Mouse (Mus musculus) CH12.LX (cell line): ENCODE results near the gene Zbtb5. TPM values are rescaled to one million over a fixed set of nuclear protein-coding genes. Genes with fewer than 3 reads are reported as not detected.

ENCODE experiments used
- DNase-seq: peaks from one replicate; pipeline ENCODE4 v3.0.0-alpha.2; 2013; ENCODE audit errors: extremely low read depth
- H3K27ac ChIP-seq: 2 replicates; pipeline ENCODE4 v1.5.1; 2012; ENCODE audit warnings: low read depth, mild to moderate bottlenecking, control low read depth, moderate library complexity; ENCODE audit not compliant: insufficient read depth
- H3K27me3 ChIP-seq: replicated peaks from 2 replicates; pipeline ENCODE3; 2012; ENCODE audit warnings: inconsistent platforms
- H3K36me3 ChIP-seq, 2 experiments: replicated peaks in 1 of 2; 2 replicates each; pipeline versions ENCODE3 to v1.6.1; 2012; ENCODE audit warnings: inconsistent platforms in 1 of 2, low read length in 1 of 2, mild to moderate bottlenecking in 1 of 2, mixed read lengths in 1 of 2, moderate library complexity in 1 of 2; ENCODE audit not compliant: control insufficient read depth in 1 of 2, insufficient read depth in 1 of 2
- H3K4me1 ChIP-seq, 2 experiments: 2 replicates each; pipeline ENCODE4 v1.6.1; 2012; ENCODE audit warnings: inconsistent platforms in 1 of 2, moderate library complexity in 1 of 2; ENCODE audit not compliant: insufficient read depth in 2 of 2, control insufficient read depth in 1 of 2
- H3K4me2 ChIP-seq: 2 replicates; pipeline ENCODE4 v1.6.1; 2012; ENCODE audit warnings: low read depth, mild to moderate bottlenecking, control low read depth; ENCODE audit not compliant: poor library complexity, insufficient read depth, severe bottlenecking
- H3K4me3 ChIP-seq, 3 experiments: fragments of 150-350 bp in 1 of 3; sonication (generic) in 1 of 3; replicated peaks in 1 of 3; 2 replicates each; pipeline versions ENCODE3 to v1.5.1; 2011 to 2012; ENCODE audit warnings: low read depth in 2 of 3, low read length in 2 of 3, mild to moderate bottlenecking in 2 of 3, moderate library complexity in 2 of 3, control low read depth in 1 of 3, improper control_type of control experiment in 1 of 3, inconsistent platforms in 1 of 3, mixed read lengths in 1 of 3; ENCODE audit not compliant: poor library complexity in 1 of 3
- H3K79me2 ChIP-seq: replicated peaks from 2 replicates; pipeline ENCODE4 v1.6.1; 2012; ENCODE audit warnings: mild to moderate bottlenecking, moderate library complexity; ENCODE audit not compliant: control insufficient read depth, poor library complexity, insufficient read depth, severe bottlenecking; ENCODE audit errors: extremely low read depth
- H3K9ac ChIP-seq: 2 replicates; pipeline ENCODE4 v1.6.1; 2012; ENCODE audit warnings: low read depth, mild to moderate bottlenecking, control low read depth, moderate library complexity; ENCODE audit not compliant: insufficient read depth
- H3K9me3 ChIP-seq: replicated peaks from 2 replicates; pipeline ENCODE3; 2012; ENCODE audit warnings: low read length, inconsistent platforms, mixed read lengths
- BHLHE40 ChIP-seq: IDR thresholded peaks from 2 replicates; pipeline ENCODE4 v1.6.1; 2011; ENCODE audit warnings: mild to moderate bottlenecking, low read depth, low read length, improper control_type of control experiment
- CHD2 ChIP-seq: IDR thresholded peaks from 2 replicates; pipeline ENCODE4 v1.6.1; 2011; ENCODE audit warnings: low read length, improper control_type of control experiment
- ELF1 ChIP-seq: IDR thresholded peaks from 2 replicates; pipeline ENCODE4 v1.6.1; 2014; ENCODE audit warnings: low read depth, mild to moderate bottlenecking, inconsistent platforms, low read length, improper control_type of control experiment
- EP300 ChIP-seq: IDR thresholded peaks from 2 replicates; pipeline ENCODE4 v1.6.1; 2011; ENCODE audit warnings: low read length, improper control_type of control experiment
- ETS1 ChIP-seq: conservative IDR thresholded peaks from 2 replicates; pipeline ENCODE4 v1.6.1; 2012; ENCODE audit warnings: low read depth, mild to moderate bottlenecking, inconsistent platforms, low read length, improper control_type of control experiment, moderate library complexity
- GABPA ChIP-seq: IDR thresholded peaks from 2 replicates; pipeline ENCODE4 v1.6.1; 2012; ENCODE audit warnings: low read depth, low read length, improper control_type of control experiment, inconsistent platforms; ENCODE audit not compliant: insufficient replicate concordance
- IRF4 ChIP-seq: IDR thresholded peaks from 2 replicates; pipeline ENCODE4 v1.6.1; 2014; ENCODE audit warnings: low read depth, mild to moderate bottlenecking, inconsistent platforms, low read length, improper control_type of control experiment
- JUND ChIP-seq: conservative IDR thresholded peaks from 2 replicates; pipeline ENCODE4 v1.6.1; 2011; ENCODE audit warnings: low read depth, low read length, improper control_type of control experiment
- KAT2A ChIP-seq: IDR thresholded peaks from 2 replicates; pipeline ENCODE4 v1.6.1; 2012; ENCODE audit warnings: low read length, improper control_type of control experiment, inconsistent platforms; ENCODE audit not compliant: insufficient replicate concordance
- MAFK ChIP-seq: IDR thresholded peaks from 2 replicates; pipeline ENCODE4 v1.6.1; 2011; ENCODE audit warnings: low read length, improper control_type of control experiment; ENCODE audit not compliant: insufficient replicate concordance
- MAX ChIP-seq: IDR thresholded peaks from 2 replicates; pipeline ENCODE4 v1.6.1; 2011; ENCODE audit warnings: low read length, improper control_type of control experiment
- MEF2A ChIP-seq: IDR thresholded peaks from 2 replicates; pipeline ENCODE4 v1.6.1; 2014; ENCODE audit warnings: low read depth, mild to moderate bottlenecking, inconsistent platforms, low read length, improper control_type of control experiment, borderline replicate concordance
- NRF1 ChIP-seq: IDR thresholded peaks from 2 replicates; pipeline ENCODE4 v1.6.1; 2014; ENCODE audit warnings: low read depth, mild to moderate bottlenecking, inconsistent platforms, low read length, improper control_type of control experiment, moderate library complexity
- POLR2A ChIP-seq: IDR thresholded peaks from 2 replicates; pipeline ENCODE4 v1.6.1; 2011; ENCODE audit warnings: low read depth, mild to moderate bottlenecking, improper control_type of control experiment, low read length
- RCOR1 ChIP-seq: conservative IDR thresholded peaks from 2 replicates; pipeline ENCODE4 v1.6.1; 2012; ENCODE audit warnings: low read depth, mild to moderate bottlenecking, inconsistent platforms, low read length, improper control_type of control experiment
- SIN3A ChIP-seq: IDR thresholded peaks from 2 replicates; pipeline ENCODE4 v1.6.1; 2012; ENCODE audit warnings: low read length, improper control_type of control experiment, inconsistent platforms
- SMC3 ChIP-seq: IDR thresholded peaks from 2 replicates; pipeline ENCODE4 v1.6.1; 2011; ENCODE audit warnings: low read depth, low read length, improper control_type of control experiment
- TCF12 ChIP-seq: IDR thresholded peaks from 2 replicates; pipeline ENCODE4 v1.6.1; 2014; ENCODE audit warnings: low read depth, mild to moderate bottlenecking, inconsistent platforms, low read length, improper control_type of control experiment
- USF1 ChIP-seq: IDR thresholded peaks from 2 replicates; pipeline ENCODE4 v1.6.1; 2014; ENCODE audit warnings: low read depth, mild to moderate bottlenecking, inconsistent platforms, low read length, improper control_type of control experiment
- ZNF384 ChIP-seq: IDR thresholded peaks from 2 replicates; pipeline ENCODE4 v1.6.1; 2012; ENCODE audit warnings: low read depth, low read length, improper control_type of control experiment, inconsistent platforms
- dilution Hi-C: fragments of 300-500 bp; cut with MboI; formaldehyde crosslinking; loops from 2 replicates; pipeline ENCODE4 v1.14.3; 2020; ENCODE audit warnings: low sequenced_read_pairs; ENCODE audit not compliant: extremely low pct_unique_long_range_greater_than_20kb, extremely low pct_ligation_motif_present
- in situ Hi-C: fragments of 300-500 bp; cut with MboI; formaldehyde crosslinking; loops from 3 replicates; pipeline ENCODE4 v1.14.3; 2019; ENCODE audit warnings: low sequenced_read_pairs, low pct_ligation_motif_present, low pct_unique_long_range_greater_than_20kb, mixed read lengths
- polyA plus RNA-seq: library from polyadenylated mRNA; unstranded; fragments of >175 nt; gene quantifications from 2 replicates; pipeline ENCODE4 v1.2.1, GENCODE M21; 2012; ENCODE audit warnings: low read depth; ENCODE audit not compliant: insufficient read length
- total RNA-seq, 2 experiments: library from RNA; depleted of rRNA; stranded (reverse); fragments of 300-350 nt in 1 of 2; fragments of >200 nt in 1 of 2; gene quantifications; 2 replicates each; pipeline ENCODE4 v1.2.3; 2012 to 2014

Zbtb5 gene
- total and polyA plus RNA-seq, 3 experiments, result 8.2 to 10.4 (median 10.0) TPM

- Histone ChIP-seq H3K4me2 (no peak overlapping the region), H3K4me1 (peaks cover 52 to 67% of the 10 kb centered on the region in 2 experiments), H3K4me3 (peak overlapping the region in 1 of 3 experiments; percentile 25), H3K9me3 (peaks cover 17% of the 10 kb centered on the region), H3K9ac (no peak overlapping the region), H3K36me3 (no peaks in the 10 kb centered on the region), H3K79me2 (no peaks in the 10 kb centered on the region), H3K27me3 (no peaks in the 10 kb centered on the region), H3K27ac (no peak overlapping the region)
- no peak for DNase-seq
- dilution Hi-C loops (no loop called here), in situ Hi-C loops (no loop called here)
- TF ChIP-seq MAFK (peak; percentile 54; the same call in 1 of the 2 replicates), IRF4 (no peak), JUND (no peak), POLR2A (no peak), MAX (no peak)
These were observed 46.5 kb downstream of the Zbtb5 start for GRCm38 (mm10) chr4:44965736-44966135.

GRCm38 (mm10) chr4:44965175-44965574 lies 47.0 kb downstream of the Zbtb5 start:
- no peaks in the 10 kb centered on the region for H3K27me3 ChIP-seq
- H3K9me3 ChIP-seq, result peaks cover 17% of the 10 kb centered on the region
- H3K9ac ChIP-seq, result no peak overlapping the region
- in situ Hi-C loops (no loop called here), dilution Hi-C loops (no loop called here)
- H3K36me3 ChIP-seq, result no peaks in the 10 kb centered on the region
- H3K4me3 ChIP-seq, result no peak overlapping the region
- peak; percentile 65 for DNase-seq
- TF ChIP-seq GABPA (no peak), NRF1 (no peak), MAFK (peak; percentile 52), ETS1 (peak; percentile 88), KAT2A (0 out of 2 replicates have a peak, but pooled peaks have one; percentile 23), JUND (no peak), RCOR1 (0 out of 2 replicates have a peak, but pooled peaks have one; percentile 20), ELF1 (no peak), SIN3A (no peak), BHLHE40 (peak; percentile 80), TCF12 (peak; percentile 99), ZNF384 (peak; percentile 96), CHD2 (peak; percentile 74), MEF2A (peak; percentile 83), USF1 (no peak), SMC3 (no peak), EP300 (peak; percentile 89)
- TF ChIP-seq, all 38 proteins: peak for 10
- Histone ChIP-seq H3K4me1 (peaks cover 49 to 65% of the 10 kb centered on the region in 2 experiments), H3K4me2 (no peak overlapping the region), H3K79me2 (no peaks in the 10 kb centered on the region), H3K27ac (no peak overlapping the region)
